Mouse (Mus musculus) midbrain, postnatal 0 days (tissue): ENCODE measurements around the gene Sgsm3. TPM values are rescaled to one million over a fixed set of nuclear protein-coding genes. Genes with fewer than 3 reads are reported as not detected.

Source experiments
- ATAC-seq: fragments of 200-750 bp; cut with Nextera tagmentation; 2 replicates; pipeline ENCODE4 v1.8.0; 2017; ENCODE audit warnings: moderate number of reproducible peaks, mild to moderate bottlenecking, moderate TSS enrichment, moderate library complexity; ENCODE audit not compliant: low FRiP score
- DNase-seq: peaks from one replicate; pipeline ENCODE4 v3.0.0-alpha.2; 2015; ENCODE audit warnings: low spot score
- H3K27ac ChIP-seq: fragments of 300-500 bp; sonication (generic); 2 replicates; pipeline ENCODE4 v1.5.1; 2014; ENCODE audit warnings: low read depth, mild to moderate bottlenecking, low read length, mixed read lengths
- H3K27me3 ChIP-seq: fragments of 300-500 bp; sonication (generic); 2 replicates; pipeline ENCODE4 v1.6.1; 2014; ENCODE audit warnings: low read length, control low read depth, mixed read lengths; ENCODE audit not compliant: insufficient read depth
- H3K36me3 ChIP-seq: fragments of 300-500 bp; sonication (generic); 2 replicates; pipeline ENCODE4 v1.6.1; 2014; ENCODE audit warnings: low read length, control low read depth, mixed read lengths; ENCODE audit not compliant: insufficient read depth
- H3K4me1 ChIP-seq: fragments of 300-500 bp; sonication (generic); 2 replicates; pipeline ENCODE4 v1.6.1; 2014; ENCODE audit warnings: mild to moderate bottlenecking, control low read depth, antibody characterized with exemption, low read length, mixed read lengths; ENCODE audit not compliant: insufficient read depth
- H3K4me2 ChIP-seq: fragments of 300-500 bp; sonication (generic); 2 replicates; pipeline ENCODE4 v1.6.1; 2014; ENCODE audit warnings: low read depth, mild to moderate bottlenecking, low read length, mixed read lengths; ENCODE audit not compliant: poor library complexity, severe bottlenecking
- H3K4me3 ChIP-seq: fragments of 300-500 bp; sonication (generic); 2 replicates; pipeline ENCODE4 v1.5.1; 2014; ENCODE audit warnings: low read depth, mild to moderate bottlenecking, low read length, moderate library complexity
- H3K9ac ChIP-seq: fragments of 300-500 bp; sonication (generic); replicated peaks from 2 replicates; pipeline ENCODE4 v1.6.1; 2014; ENCODE audit warnings: mild to moderate bottlenecking, low read length, moderate library complexity, mixed read lengths; ENCODE audit not compliant: poor library complexity, severe bottlenecking
- H3K9me3 ChIP-seq: fragments of 300-500 bp; sonication (generic); 2 replicates; pipeline ENCODE4 v1.6.1; 2016; ENCODE audit warnings: low read length, control low read depth
- CTCF ChIP-seq: IDR thresholded peaks from 2 replicates; pipeline ENCODE4 v1.5.1; 2016; ENCODE audit warnings: antibody characterized with exemption, mild to moderate bottlenecking
- whole genome bisulfite sequencing: fragments of 180-500 bp; shearing (Covaris S2); extraction: QIAGEN DNeasy Blood & Tissue Kit; methylation state at CpG from one replicate; pipeline ENCODE4 v1.1.7; 2014; 5-methylcytosine and 5-hydroxymethylcytosine counted together
- polyA plus RNA-seq: library from polyadenylated mRNA; unstranded; fragments of >200 nt; fragmentation: Nextera tagmentation; extraction: Ambion mirVana; gene quantifications from 2 replicates; pipeline ENCODE4 v1.2.1, GENCODE M21; 2015
- total RNA-seq: library from RNA; depleted of rRNA; stranded (reverse); fragments of >200 nt; gene quantifications from 2 replicates; pipeline ENCODE4 v1.2.3, GENCODE M21; 2014

Gene Sgsm3
- total and polyA plus RNA-seq, 2 experiments from 2014 or later: 68.4 to 83.9 TPM

- no peaks in the 10 kb centered on the region for H3K9me3 ChIP-seq
- H3K9ac ChIP-seq: no peak overlapping the region
- H3K27ac ChIP-seq: no peak overlapping the region
- 95% methylated on average over 12 of the region's 12 CpGs for WGBS
- H3K27me3 ChIP-seq: no peaks in the 10 kb centered on the region
- ATAC-seq (no peak), DNase-seq (no peak)
- H3K4me1 ChIP-seq: no peaks in the 10 kb centered on the region
- no peak overlapping the region for H3K4me3 ChIP-seq
- H3K36me3 ChIP-seq: peaks cover 52% of the 10 kb centered on the region
- no peak for TF ChIP-seq CTCF
- no peak overlapping the region for H3K4me2 ChIP-seq
Measured at GRCm38 (mm10) chr15:80955836-80956438, 21.6 kb upstream of the Sgsm3 start.

GRCm38 (mm10) chr15:80969371-80969770 is 8.2 kb upstream of the Sgsm3 start:
- Histone ChIP-seq H3K4me2 (no peak overlapping the region), H3K4me3 (no peak overlapping the region), H3K27ac (no peak overlapping the region), H3K9ac (no peak overlapping the region), H3K4me1 (no peaks in the 10 kb centered on the region), H3K9me3 (no peaks in the 10 kb centered on the region), H3K36me3 (peaks cover 41% of the 10 kb centered on the region), H3K27me3 (no peaks in the 10 kb centered on the region)
- no peak for ATAC-seq
- WGBS: 91% methylated on average over 1 of the region's 1 CpGs
- no peak for TF ChIP-seq CTCF
- DNase-seq: no peak

- no peaks in the 10 kb centered on the region for H3K9me3 ChIP-seq
- H3K9ac ChIP-seq: no peak overlapping the region
- no peaks in the 10 kb centered on the region for H3K27me3 ChIP-seq
- no peak overlapping the region for H3K27ac ChIP-seq
- 54% methylated on average over 5 of the region's 5 CpGs for WGBS
- peaks cover 9% of the 10 kb centered on the region for H3K4me1 ChIP-seq
- peaks cover 5% of the 10 kb centered on the region; the same call in 1 of the 2 replicates for H3K36me3 ChIP-seq
- no peak for DNase-seq
- no peak overlapping the region for H3K4me2 ChIP-seq
- TF ChIP-seq CTCF: no peak
- no peak overlapping the region for H3K4me3 ChIP-seq
- no peak for ATAC-seq
Measured at GRCm38 (mm10) chr15:80974311-80974710, 3.3 kb upstream of the Sgsm3 start.

GRCm38 (mm10) chr15:80975666-80976065 is 1.9 kb upstream of the Sgsm3 start:
- ATAC-seq (no peak), DNase-seq (no peak)
- Histone ChIP-seq H3K27me3 (no peaks in the 10 kb centered on the region), H3K27ac (no peak overlapping the region), H3K4me2 (no peak overlapping the region), H3K9ac (no peak overlapping the region), H3K9me3 (no peaks in the 10 kb centered on the region), H3K36me3 (no peaks in the 10 kb centered on the region), H3K4me1 (peaks cover 9% of the 10 kb centered on the region), H3K4me3 (no peak overlapping the region)
- 83% methylated on average over 3 of the region's 3 CpGs for WGBS
- TF ChIP-seq CTCF: no peak

- TF ChIP-seq CTCF: no peak
- Histone ChIP-seq H3K9ac (no peak overlapping the region), H3K36me3 (no peaks in the 10 kb centered on the region), H3K9me3 (no peaks in the 10 kb centered on the region), H3K27me3 (no peaks in the 10 kb centered on the region), H3K4me1 (peaks cover 9% of the 10 kb centered on the region), H3K4me2 (no peak overlapping the region), H3K27ac (no peak overlapping the region), H3K4me3 (no peak overlapping the region)
- no peak for ATAC-seq
- WGBS: 75% methylated on average over 4 of the region's 4 CpGs
- no peak for DNase-seq
Measured at GRCm38 (mm10) chr15:80979611-80980010, 2.0 kb downstream of the Sgsm3 start.

GRCm38 (mm10) chr15:80981176-80981575 is 3.6 kb downstream of the Sgsm3 start:
- Histone ChIP-seq H3K4me1 (peaks cover 9% of the 10 kb centered on the region), H3K9ac (no peak overlapping the region), H3K9me3 (no peaks in the 10 kb centered on the region), H3K4me2 (no peak overlapping the region), H3K27me3 (no peaks in the 10 kb centered on the region), H3K4me3 (no peak overlapping the region), H3K36me3 (no peaks in the 10 kb centered on the region), H3K27ac (no peak overlapping the region)
- DNase-seq (no peak), ATAC-seq (no peak)
- 90% methylated on average over 4 of the region's 4 CpGs for WGBS
- TF ChIP-seq CTCF: no peak
